Mouse (Mus musculus) stomach, postnatal 0 days (tissue): ENCODE data around the gene Adpgk.

Experiments used
- CTCF ChIP-seq: IDR thresholded peaks from 2 replicates; pipeline ENCODE4 v1.5.1; 2016; ENCODE audit warnings: antibody characterized with exemption, low read depth, mild to moderate bottlenecking, moderate library complexity
- EP300 ChIP-seq: optimal IDR thresholded peaks from 2 replicates; pipeline ENCODE3; 2016; ENCODE audit warnings: antibody characterized with exemption

DNA sequence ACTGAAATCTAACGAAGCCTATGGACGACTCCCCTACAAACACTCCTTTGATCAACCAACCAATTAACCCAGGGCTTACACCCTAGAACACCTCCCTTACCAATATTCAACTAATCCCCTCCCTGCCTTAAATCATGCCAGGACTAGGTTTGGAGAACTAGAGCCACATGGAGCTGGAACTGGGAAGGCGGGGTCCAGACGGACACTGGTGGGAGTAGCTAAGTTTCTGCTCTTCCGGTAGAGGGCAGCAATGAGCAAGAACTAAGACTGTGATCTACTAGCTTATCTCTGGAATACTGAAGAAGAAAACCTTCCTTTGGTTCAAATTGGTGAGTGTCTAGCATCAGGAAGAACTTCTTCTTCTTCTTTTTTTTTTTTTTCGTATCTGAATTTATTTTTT, 25.0 kb upstream of the Adpgk start:
- TF ChIP-seq CTCF (peak; percentile 62), EP300 (no peak)
